Mouse (Mus musculus): ENCODE measurements around the gene Pdp2. TPM values are rescaled to one million over a fixed set of nuclear protein-coding genes. Genes with fewer than 3 reads are reported as not detected.

The Pdp2 gene
- polyA plus RNA-seq (2021), result 3.5 TPM

- POLR2A ChIA-PET, result interaction anchor here (0.7 to 1.1 kb wide), 3 partner anchors 22 to 40 kb away, joined by 3 to 4 read pairs (median 3); partner anchors contain the start of gene Rrad
- CTCF ChIA-PET, result interaction anchor here (2.1 kb wide), 1 partner anchor 11 kb away, joined by 10 read pairs; no protein-coding TSS in a partner anchor
- TF ChIP-seq CTCF (IDR thresholded peaks at IDR 0.05), result no peak
- in situ Hi-C loops (cut with MboI; ENCODE audit: low pct_unique_long_range_greater_than_20kb), result no loop called here
- ATAC-seq, result peak; percentile 98
- H3K27me3 ChIP-seq, result no peaks in the 10 kb centered on the region
- peak; percentile 56 for DNase-seq (ENCODE audit: low read depth, low spot score)
These were observed at the start of gene Pdp2 for GRCm38 (mm10) chr8:104591133-104591834. Gene Pdp2, plus strand, starts transcription at chr8:104591451.

GRCm38 (mm10) chr8:104541515-104541880 is 49.8 kb upstream of the Pdp2 start:
- POLR2A ChIA-PET, result no interaction called here
- no peak for DNase-seq (ENCODE audit: low read depth, low spot score)
- peaks cover 15% of the 10 kb centered on the region for H3K27me3 ChIP-seq
- TF ChIP-seq CTCF (IDR thresholded peaks at IDR 0.05), result no peak
- in situ Hi-C loops (cut with MboI; ENCODE audit: low pct_unique_long_range_greater_than_20kb), result no loop called here
- no peak for ATAC-seq
- CTCF ChIA-PET, result interaction anchor here (0.8 to 1.3 kb wide), 2 partner anchors 21 to 28 kb away, joined by 3 read pairs; no protein-coding TSS in a partner anchor

- CTCF ChIA-PET, result interaction anchor here (0.8 to 1.3 kb wide), 2 partner anchors 20 to 27 kb away, joined by 3 read pairs; no protein-coding TSS in a partner anchor
- DNase-seq (ENCODE audit: low read depth, low spot score) (no peak), ATAC-seq (no peak)
- in situ Hi-C loops (cut with MboI; ENCODE audit: low pct_unique_long_range_greater_than_20kb), result no loop called here
- H3K27me3 ChIP-seq, result peaks cover 15% of the 10 kb centered on the region
- no peak for TF ChIP-seq CTCF (IDR thresholded peaks at IDR 0.05)
- POLR2A ChIA-PET, result no interaction called here
These were observed 49.1 kb upstream of the Pdp2 start for GRCm38 (mm10) chr8:104542160-104542559.

GRCm38 (mm10) chr8:104543440-104544045 is 47.7 kb upstream of the Pdp2 start:
- ATAC-seq (no peak), DNase-seq (ENCODE audit: low read depth, low spot score) (no peak)
- ChIA-PET POLR2A (no interaction called here), CTCF (interaction anchor here (1.9 kb wide), 1 partner anchor 9 kb away, joined by 8 read pairs; no protein-coding TSS in a partner anchor)
- in situ Hi-C loops (cut with MboI; ENCODE audit: low pct_unique_long_range_greater_than_20kb), result no loop called here
- peaks cover 15% of the 10 kb centered on the region for H3K27me3 ChIP-seq
- no peak for TF ChIP-seq CTCF (IDR thresholded peaks at IDR 0.05)

- POLR2A ChIA-PET, result no interaction called here
- DNase-seq (ENCODE audit: low read depth, low spot score) (no peak), ATAC-seq (no peak)
- in situ Hi-C loops (cut with MboI; ENCODE audit: low pct_unique_long_range_greater_than_20kb), result loop anchor here (25.0 kb wide), 2 partner anchors 218 to 418 kb away; partner anchors contain the start of gene Cmtm3
- CTCF ChIA-PET, result interaction anchor here (1.0 to 1.9 kb wide), 2 partner anchors 16 to 113 kb away, joined by 3 to 6 read pairs; partner anchors contain the start of gene Dync1li2
- no peak for TF ChIP-seq CTCF (IDR thresholded peaks at IDR 0.05)
- peaks cover 9% of the 10 kb centered on the region for H3K27me3 ChIP-seq
These were observed 36.1 kb upstream of the Pdp2 start for GRCm38 (mm10) chr8:104555191-104555590.

GRCm38 (mm10) chr8:104557226-104557625 is 34.0 kb upstream of the Pdp2 start:
- no peak for DNase-seq (ENCODE audit: low read depth, low spot score)
- in situ Hi-C loops (cut with MboI; ENCODE audit: low pct_unique_long_range_greater_than_20kb), result loop anchor here (25.0 kb wide), 2 partner anchors 220 to 420 kb away; partner anchors contain the start of gene Cmtm3
- ATAC-seq, result no peak
- POLR2A ChIA-PET, result interaction anchor here (0.6 kb wide), 2 partner anchors 33 to 78 kb away, joined by 4 read pairs; no protein-coding TSS in a partner anchor
- peaks cover 9% of the 10 kb centered on the region for H3K27me3 ChIP-seq
- CTCF ChIA-PET, result no interaction called here
- TF ChIP-seq CTCF (IDR thresholded peaks at IDR 0.05), result no peak

GRCm38 (mm10) chr8:104560731-104561130 is 30.5 kb upstream of the Pdp2 start:
- ChIA-PET CTCF (interaction anchor here (0.7 kb wide), 1 partner anchor 10 kb away, joined by 3 read pairs; no protein-coding TSS in a partner anchor), POLR2A (no interaction called here)
- in situ Hi-C loops (cut with MboI; ENCODE audit: low pct_unique_long_range_greater_than_20kb), result loop anchor here (25.0 kb wide), 2 partner anchors 223 to 423 kb away; partner anchors contain the start of gene Cmtm3
- H3K27me3 ChIP-seq, result no peaks in the 10 kb centered on the region
- DNase-seq (ENCODE audit: low read depth, low spot score), result no peak
- no peak for ATAC-seq
- TF ChIP-seq CTCF (IDR thresholded peaks at IDR 0.05), result no peak

- DNase-seq (ENCODE audit: low read depth, low spot score), result peak; percentile 20
- peak; percentile 60 for ATAC-seq
- peak; percentile 83 for TF ChIP-seq CTCF (IDR thresholded peaks at IDR 0.05)
- ChIA-PET POLR2A (no interaction called here), CTCF (no interaction called here)
- H3K27me3 ChIP-seq, result no peaks in the 10 kb centered on the region
- in situ Hi-C loops (cut with MboI; ENCODE audit: low pct_unique_long_range_greater_than_20kb), result loop anchor here (25.0 kb wide), 2 partner anchors 228 to 428 kb away; partner anchors contain the start of gene Cmtm3
These were observed 26.4 kb upstream of the Pdp2 start for GRCm38 (mm10) chr8:104564633-104565456.

GRCm38 (mm10) chr8:104565457-104565798 is 25.8 kb upstream of the Pdp2 start:
- CTCF ChIA-PET, result no interaction called here
- DNase-seq (ENCODE audit: low read depth, low spot score) (no peak), ATAC-seq (no peak)
- POLR2A ChIA-PET, result no interaction called here
- in situ Hi-C loops (cut with MboI; ENCODE audit: low pct_unique_long_range_greater_than_20kb), result loop anchor here (25.0 kb wide), 2 partner anchors 228 to 428 kb away; partner anchors contain the start of gene Cmtm3
- TF ChIP-seq CTCF (IDR thresholded peaks at IDR 0.05), result no peak
- H3K27me3 ChIP-seq, result no peaks in the 10 kb centered on the region

- DNase-seq (ENCODE audit: low read depth, low spot score), result no peak
- POLR2A ChIA-PET, result interaction anchor here (0.7 kb wide), 1 partner anchor 22 kb away, joined by 3 read pairs; the partner anchor contains the start of gene Pdp2
- in situ Hi-C loops (cut with MboI; ENCODE audit: low pct_unique_long_range_greater_than_20kb), result loop anchor here (25.0 kb wide), 2 partner anchors 232 to 432 kb away; partner anchors contain the start of gene Cmtm3
- H3K27me3 ChIP-seq, result no peaks in the 10 kb centered on the region
- peak; percentile 65 for ATAC-seq
- peak; percentile 67 for TF ChIP-seq CTCF (IDR thresholded peaks at IDR 0.05)
- CTCF ChIA-PET, result interaction anchor here (0.9 to 1.6 kb wide), 4 partner anchors 19 to 28 kb away, joined by 3 to 4 read pairs (median 4); no protein-coding TSS in a partner anchor
These were observed 21.7 kb upstream of the Pdp2 start for GRCm38 (mm10) chr8:104569559-104569958.
